Mouse (Mus musculus): Measurements from ENCODE around the gene Mxi1. TPM values are rescaled to one million over a fixed set of nuclear protein-coding genes. Genes with fewer than 3 reads are reported as not detected.

Mxi1 gene
- polyA plus RNA-seq, 1 experiment = 36.5 TPM

DNA sequence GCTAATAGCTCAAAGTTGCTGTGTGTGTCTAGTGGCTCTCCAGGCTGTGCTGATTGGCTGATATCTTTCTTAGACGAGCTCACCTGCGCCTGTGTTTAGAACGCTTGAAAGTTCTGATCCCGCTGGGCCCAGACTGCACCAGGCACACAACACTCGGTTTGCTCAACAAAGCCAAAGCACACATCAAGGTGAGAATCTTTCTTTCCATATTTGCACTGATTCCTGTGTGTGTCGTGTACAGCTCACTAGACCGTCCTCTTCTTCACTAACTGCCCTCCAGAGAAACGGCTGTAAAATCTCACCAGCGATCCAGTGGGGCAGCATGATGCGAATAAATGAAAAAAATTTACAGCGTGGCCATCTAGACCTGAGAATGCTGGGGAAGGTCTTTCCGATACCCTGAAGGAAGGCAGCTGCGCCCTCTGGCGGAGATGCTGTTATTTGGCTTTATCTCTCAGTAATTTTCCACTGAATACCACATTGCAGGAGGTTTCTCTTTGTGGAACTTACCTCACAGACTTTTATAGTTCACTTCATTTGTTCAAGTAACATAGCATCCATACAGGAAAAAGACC, 59.2 kb downstream of the Mxi1 start:
- no peak for TF ChIP-seq EP300 (IDR thresholded peaks at IDR 0.05; ENCODE audit: insufficient read depth, low read depth, low read length)
- peak; percentile 85 for TF ChIP-seq CTCF (IDR thresholded peaks at IDR 0.05; ENCODE audit: low read depth, low read length)
- Histone ChIP-seq H3K4me3 (ENCODE audit: low read depth, low read length) (peak overlapping the region; percentile 42), H3K27me3 (ENCODE audit: control insufficient read depth, insufficient read depth, low read length, poor library complexity, severe bottlenecking) (no peaks in the 10 kb centered on the region), H3K9me3 (replicated peaks; ENCODE audit: control insufficient read depth, insufficient read depth, low read length, poor library complexity, severe bottlenecking) (no peaks in the 10 kb centered on the region), H3K27ac (ENCODE audit: insufficient read depth, low read length) (peak overlapping the region; percentile 38; the same call in 1 of the 2 replicates), H3K9ac (ENCODE audit: low read depth, poor library complexity, severe bottlenecking) (peak overlapping the region; percentile 62), H3K4me1 (ENCODE audit: control insufficient read depth, insufficient read depth, low read length) (peaks cover 3% of the 10 kb centered on the region), H3K36me3 (ENCODE audit: control insufficient read depth, insufficient read depth, low read length, poor library complexity, severe bottlenecking) (peaks cover 10% of the 10 kb centered on the region)

DNA sequence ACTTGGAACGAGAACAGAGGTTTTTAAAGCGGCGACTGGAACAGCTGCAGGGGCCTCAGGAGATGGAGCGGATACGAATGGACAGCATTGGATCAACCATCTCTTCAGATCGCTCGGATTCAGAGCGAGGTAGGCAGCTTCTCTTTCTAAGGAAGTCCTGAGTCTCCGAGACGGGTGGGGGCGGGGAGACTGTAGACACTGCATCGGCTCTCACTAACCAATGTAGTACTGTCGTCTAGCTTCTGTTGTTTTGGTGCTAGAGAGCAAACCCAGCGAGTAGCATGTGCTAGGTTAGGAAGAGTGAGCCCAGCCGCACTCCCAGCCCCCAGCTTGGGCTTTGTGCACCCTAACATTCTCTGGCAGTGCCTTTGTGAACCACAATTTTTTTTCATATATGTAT, 59.9 kb downstream of the Mxi1 start:
- H3K9ac ChIP-seq (ENCODE audit: low read depth, poor library complexity, severe bottlenecking) = peak overlapping the region; percentile 58
- H3K9me3 ChIP-seq (replicated peaks; ENCODE audit: control insufficient read depth, insufficient read depth, low read length, poor library complexity, severe bottlenecking) = no peaks in the 10 kb centered on the region
- TF ChIP-seq CTCF (IDR thresholded peaks at IDR 0.05; ENCODE audit: low read depth, low read length) = no peak
- no peaks in the 10 kb centered on the region for H3K27me3 ChIP-seq (ENCODE audit: control insufficient read depth, insufficient read depth, low read length, poor library complexity, severe bottlenecking)
- peaks cover 15% of the 10 kb centered on the region for H3K36me3 ChIP-seq (ENCODE audit: control insufficient read depth, insufficient read depth, low read length, poor library complexity, severe bottlenecking)
- H3K4me3 ChIP-seq (ENCODE audit: low read depth, low read length) = peak overlapping the region; percentile 7; the same call in 1 of the 2 replicates
- peak overlapping the region; percentile 41; the same call in 1 of the 2 replicates for H3K27ac ChIP-seq (ENCODE audit: insufficient read depth, low read length)
- peaks cover 3% of the 10 kb centered on the region for H3K4me1 ChIP-seq (ENCODE audit: control insufficient read depth, insufficient read depth, low read length)

DNA sequence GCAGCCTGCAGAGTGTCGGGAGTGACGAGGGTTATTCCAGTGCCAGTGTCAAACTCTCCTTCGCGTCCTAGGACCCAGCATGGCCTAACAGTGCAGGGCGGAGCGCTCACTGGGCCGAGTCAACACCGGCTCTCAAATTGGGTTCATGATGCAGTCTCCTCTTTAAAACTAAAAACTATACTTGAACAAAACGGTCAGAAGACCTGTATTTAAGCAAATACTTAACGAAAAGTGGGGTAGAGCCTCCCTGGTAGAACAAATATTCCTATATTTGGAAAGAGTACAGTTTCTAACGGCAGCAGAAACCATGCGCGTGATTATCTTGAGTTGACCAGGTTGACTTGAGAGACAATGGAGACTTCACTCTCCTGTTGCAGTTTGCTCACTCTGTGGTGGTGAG, 61.3 kb downstream of the Mxi1 start, which contains the start of gene Gm10197:
Gene Gm10197, minus strand, starts transcription at position 101 of the 400 bp plus-strand sequence.
- Histone ChIP-seq H3K9me3 (replicated peaks; ENCODE audit: control insufficient read depth, insufficient read depth, low read length, poor library complexity, severe bottlenecking) (no peaks in the 10 kb centered on the region), H3K4me1 (ENCODE audit: control insufficient read depth, insufficient read depth, low read length) (peaks cover 3% of the 10 kb centered on the region), H3K27me3 (ENCODE audit: control insufficient read depth, insufficient read depth, low read length, poor library complexity, severe bottlenecking) (no peaks in the 10 kb centered on the region), H3K36me3 (ENCODE audit: control insufficient read depth, insufficient read depth, low read length, poor library complexity, severe bottlenecking) (peaks cover 25% of the 10 kb centered on the region), H3K4me3 (ENCODE audit: low read depth, low read length) (no peak within 1 kb of the TSS), H3K27ac (ENCODE audit: insufficient read depth, low read length) (no peak within 1 kb of the TSS), H3K9ac (ENCODE audit: low read depth, poor library complexity, severe bottlenecking) (no peak within 1 kb of the TSS)
- TF ChIP-seq CTCF (IDR thresholded peaks at IDR 0.05; ENCODE audit: low read depth, low read length) (no peak), EP300 (IDR thresholded peaks at IDR 0.05; ENCODE audit: insufficient read depth, low read depth, low read length) (no peak), POLR2A (IDR thresholded peaks at IDR 0.05; ENCODE audit: insufficient read depth, low read length) (no peak)

DNA sequence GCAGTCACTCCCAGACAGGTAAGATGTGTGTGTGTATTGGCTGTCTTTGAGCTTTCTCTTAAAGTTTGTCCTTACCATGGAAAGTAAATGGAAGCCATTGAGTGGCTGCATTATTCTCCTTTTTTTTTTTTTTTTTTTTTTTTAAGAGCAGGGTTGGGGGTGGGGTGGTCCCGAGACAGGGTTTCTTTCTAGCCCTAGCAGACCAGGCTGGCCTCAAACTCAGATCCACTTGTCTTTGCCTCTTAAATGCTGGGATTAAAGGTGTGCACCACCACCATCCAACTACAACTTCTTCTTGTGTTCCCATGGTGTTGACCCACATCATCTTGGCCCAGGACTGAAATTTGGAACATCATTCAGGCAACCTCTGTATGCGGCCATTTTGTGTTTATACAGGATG, 63.3 kb downstream of the Mxi1 start:
- Histone ChIP-seq H3K9me3 (replicated peaks; ENCODE audit: control insufficient read depth, insufficient read depth, low read length, poor library complexity, severe bottlenecking) (no peaks in the 10 kb centered on the region), H3K36me3 (ENCODE audit: control insufficient read depth, insufficient read depth, low read length, poor library complexity, severe bottlenecking) (peaks cover 31% of the 10 kb centered on the region), H3K4me3 (ENCODE audit: low read depth, low read length) (no peak overlapping the region), H3K27ac (ENCODE audit: insufficient read depth, low read length) (no peak overlapping the region), H3K27me3 (ENCODE audit: control insufficient read depth, insufficient read depth, low read length, poor library complexity, severe bottlenecking) (no peaks in the 10 kb centered on the region), H3K4me1 (ENCODE audit: control insufficient read depth, insufficient read depth, low read length) (peaks cover 3% of the 10 kb centered on the region), H3K9ac (ENCODE audit: low read depth, poor library complexity, severe bottlenecking) (no peak overlapping the region)
- TF ChIP-seq CTCF (IDR thresholded peaks at IDR 0.05; ENCODE audit: low read depth, low read length) (no peak), POLR2A (IDR thresholded peaks at IDR 0.05; ENCODE audit: insufficient read depth, low read length) (no peak), EP300 (IDR thresholded peaks at IDR 0.05; ENCODE audit: insufficient read depth, low read depth, low read length) (no peak)

DNA sequence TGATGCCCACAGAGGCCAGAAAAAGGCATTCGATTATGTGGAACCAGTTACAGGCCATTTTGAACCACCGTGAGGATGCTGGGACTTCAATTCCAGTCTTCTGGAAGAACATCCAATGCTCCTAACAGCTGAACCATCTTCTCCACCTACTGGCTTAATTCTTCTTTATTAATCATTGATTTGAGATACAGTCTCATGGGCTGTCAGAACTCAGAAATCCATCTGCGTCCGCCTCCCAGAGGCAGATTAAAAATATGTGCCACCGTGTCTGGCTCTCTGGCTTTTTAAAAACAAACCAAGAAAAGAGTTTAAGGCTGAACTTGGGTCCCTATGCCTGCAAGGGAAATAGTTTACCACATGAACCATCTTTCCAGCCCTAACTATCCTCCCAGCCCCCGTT, 65.0 kb downstream of the Mxi1 start:
- Histone ChIP-seq H3K9ac (ENCODE audit: low read depth, poor library complexity, severe bottlenecking) (no peak overlapping the region), H3K4me1 (ENCODE audit: control insufficient read depth, insufficient read depth, low read length) (peaks cover under 1% of the 10 kb centered on the region), H3K4me3 (ENCODE audit: low read depth, low read length) (no peak overlapping the region), H3K27ac (ENCODE audit: insufficient read depth, low read length) (no peak overlapping the region), H3K36me3 (ENCODE audit: control insufficient read depth, insufficient read depth, low read length, poor library complexity, severe bottlenecking) (peaks cover 44% of the 10 kb centered on the region), H3K27me3 (ENCODE audit: control insufficient read depth, insufficient read depth, low read length, poor library complexity, severe bottlenecking) (no peaks in the 10 kb centered on the region), H3K9me3 (replicated peaks; ENCODE audit: control insufficient read depth, insufficient read depth, low read length, poor library complexity, severe bottlenecking) (no peaks in the 10 kb centered on the region)
- TF ChIP-seq CTCF (IDR thresholded peaks at IDR 0.05; ENCODE audit: low read depth, low read length) (no peak), EP300 (IDR thresholded peaks at IDR 0.05; ENCODE audit: insufficient read depth, low read depth, low read length) (no peak), POLR2A (IDR thresholded peaks at IDR 0.05; ENCODE audit: insufficient read depth, low read length) (no peak)

DNA sequence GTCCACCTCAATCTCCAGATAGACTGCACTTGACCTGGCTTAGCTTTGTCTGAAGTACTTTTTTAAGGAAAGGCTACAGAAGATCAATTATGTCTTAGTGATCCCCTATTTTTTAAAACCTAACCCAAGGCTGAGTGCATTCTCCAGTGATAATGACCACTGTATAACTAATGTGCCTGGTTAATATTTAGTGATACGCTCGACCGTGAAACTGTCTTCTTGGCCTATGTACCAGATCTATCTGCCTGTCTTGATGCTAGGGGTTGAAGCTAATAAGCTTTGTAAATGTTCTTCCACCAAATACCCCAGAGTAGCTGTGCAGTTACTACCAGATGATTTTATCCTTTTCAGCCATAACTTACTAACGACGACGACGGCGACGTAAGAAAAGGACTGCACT, 65.5 kb downstream of the Mxi1 start:
- no peaks in the 10 kb centered on the region for H3K27me3 ChIP-seq (ENCODE audit: control insufficient read depth, insufficient read depth, low read length, poor library complexity, severe bottlenecking)
- H3K27ac ChIP-seq (ENCODE audit: insufficient read depth, low read length) = no peak overlapping the region
- no peak overlapping the region for H3K4me3 ChIP-seq (ENCODE audit: low read depth, low read length)
- no peak for TF ChIP-seq EP300 (IDR thresholded peaks at IDR 0.05; ENCODE audit: insufficient read depth, low read depth, low read length)
- TF ChIP-seq CTCF (IDR thresholded peaks at IDR 0.05; ENCODE audit: low read depth, low read length) = no peak
- TF ChIP-seq POLR2A (IDR thresholded peaks at IDR 0.05; ENCODE audit: insufficient read depth, low read length) = no peak
- no peak overlapping the region for H3K9ac ChIP-seq (ENCODE audit: low read depth, poor library complexity, severe bottlenecking)
- no peaks in the 10 kb centered on the region for H3K4me1 ChIP-seq (ENCODE audit: control insufficient read depth, insufficient read depth, low read length)
- H3K9me3 ChIP-seq (replicated peaks; ENCODE audit: control insufficient read depth, insufficient read depth, low read length, poor library complexity, severe bottlenecking) = no peaks in the 10 kb centered on the region
- peaks cover 49% of the 10 kb centered on the region for H3K36me3 ChIP-seq (ENCODE audit: control insufficient read depth, insufficient read depth, low read length, poor library complexity, severe bottlenecking)
